Mouse (Mus musculus) kidney, adult 2 months (tissue): ENCODE measurements around the gene Pnpt1.

Experiments used
- CTCF ChIP-seq: fragments of 200-500 bp; conservative IDR thresholded peaks from 2 replicates; pipeline ENCODE4 v1.5.1; 2011; ENCODE audit warnings: low read depth, mild to moderate bottlenecking, control low read depth, low read length, moderate library complexity, mixed read lengths; ENCODE audit not compliant: insufficient read depth, insufficient read length
- POLR2A ChIP-seq: fragments of 200-500 bp; IDR thresholded peaks from one replicate; pipeline ENCODE4 v1.6.1; 2011; ENCODE audit warnings: low read depth, low read length, control low read depth

GRCm38 (mm10) chr11:29129862-29130384, 621 bp upstream of the Pnpt1 start:
- no peak for TF ChIP-seq CTCF
- TF ChIP-seq POLR2A = no peak
